Mouse (Mus musculus): ENCODE results near the gene Rngtt.
A peak's percentile ranks its signal among the peaks of the same experiment; 100 is the strongest.

The Rngtt gene

DNA sequence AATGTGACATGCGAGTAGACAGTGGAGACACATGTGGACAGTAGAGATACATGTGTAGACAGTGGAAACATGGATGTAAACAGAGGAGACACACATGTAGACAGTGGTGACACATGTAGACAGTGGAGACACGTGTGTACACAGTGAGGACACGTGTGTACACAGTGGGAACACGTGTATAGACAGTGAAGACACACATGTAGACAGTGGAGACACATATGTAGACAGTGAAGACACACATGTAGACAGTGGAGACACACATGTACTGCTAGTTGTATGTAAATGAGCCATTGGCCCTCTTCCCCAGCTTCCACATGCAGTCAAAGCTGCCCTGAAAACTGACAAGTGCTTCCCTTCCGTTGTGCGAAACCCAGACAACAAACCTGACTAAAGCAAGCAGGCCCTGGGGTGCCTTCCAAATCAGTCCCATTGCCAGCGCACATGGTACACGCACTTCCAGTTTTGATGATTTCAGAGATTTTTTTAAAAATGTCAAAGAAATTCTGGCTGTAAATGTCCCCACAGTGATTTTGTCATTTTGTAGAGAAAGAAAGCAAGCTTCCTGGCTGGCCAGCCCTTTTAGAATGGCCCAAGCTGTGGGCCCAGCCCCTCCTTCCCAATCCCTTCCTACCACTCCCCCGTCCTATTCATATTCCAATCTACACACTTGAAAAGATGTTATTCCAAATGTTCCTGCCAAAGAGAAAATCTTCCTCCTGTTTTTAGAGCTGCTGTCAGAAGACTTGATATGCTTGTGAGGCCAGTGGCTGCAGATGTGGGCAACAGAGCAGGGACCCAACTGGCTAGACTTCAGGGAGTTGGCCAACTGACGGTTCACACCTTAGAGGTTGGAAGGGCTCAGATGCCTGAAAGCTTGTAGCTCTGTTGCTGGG is 204.2 kb downstream of the Rngtt start:
- DNase-seq (ENCODE audit: low read depth) = no peak

DNA sequence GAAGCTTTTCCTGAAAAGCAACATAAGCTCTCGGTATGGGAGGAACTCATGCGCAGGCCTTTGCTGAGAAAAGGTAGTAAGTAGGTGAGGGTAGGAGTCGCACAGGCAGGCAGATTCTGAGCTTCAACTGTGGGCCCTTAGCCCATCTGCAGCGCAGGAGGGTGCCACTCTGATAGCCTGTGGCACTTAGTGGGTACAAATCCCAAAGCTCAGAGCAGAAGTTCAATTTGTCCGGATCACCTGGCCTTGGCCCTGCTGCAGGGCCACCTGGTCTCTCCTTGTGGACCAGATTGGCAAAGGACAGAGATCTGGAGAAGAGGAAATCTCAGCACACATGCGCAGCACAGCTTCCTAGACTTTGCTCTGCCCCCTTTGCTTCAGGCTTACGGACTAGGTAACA is 210.1 kb downstream of the Rngtt start:
- no peak for DNase-seq (ENCODE audit: low read depth)

DNA sequence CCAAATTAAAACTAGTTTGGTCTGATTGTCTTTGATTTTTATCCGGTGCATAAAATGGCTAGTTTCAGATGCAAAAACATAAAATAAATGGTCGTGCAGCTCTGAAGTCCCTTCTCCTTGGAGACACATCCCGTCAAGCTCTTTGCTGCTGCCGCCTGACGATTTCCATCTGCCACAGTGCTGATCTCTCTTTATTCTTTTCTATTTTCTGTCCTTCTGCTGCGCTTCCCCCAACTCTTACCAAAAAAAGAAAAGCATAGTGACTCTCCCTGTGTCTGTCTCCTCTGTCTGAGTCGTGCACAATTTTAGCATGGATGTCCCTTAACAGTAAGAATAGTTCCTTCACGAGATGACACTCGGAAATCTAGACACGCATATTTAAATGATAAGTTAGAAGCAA is 210.8 kb downstream of the Rngtt start:
- DNase-seq (ENCODE audit: low read depth) = no peak

DNA sequence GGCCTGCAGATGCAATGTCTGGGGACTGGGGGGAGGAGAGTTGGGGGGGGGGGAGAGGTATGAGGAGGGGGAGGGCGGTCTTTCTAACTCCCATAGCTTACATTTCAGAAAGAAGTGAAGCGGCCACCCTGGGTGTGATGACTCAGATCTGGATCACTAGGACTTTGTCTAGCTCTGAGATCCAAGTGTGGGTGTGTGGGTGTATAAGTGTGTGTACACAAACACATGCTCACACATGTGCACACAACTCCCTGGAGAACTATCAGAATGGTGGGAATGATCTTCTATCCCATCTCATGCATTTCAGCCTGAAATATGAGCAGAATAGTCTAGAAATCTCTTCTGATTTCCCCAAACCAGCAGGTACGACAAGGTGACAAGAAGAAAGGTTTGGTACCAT is 213.7 kb downstream of the Rngtt start:
- DNase-seq (ENCODE audit: low read depth) = no peak

DNA sequence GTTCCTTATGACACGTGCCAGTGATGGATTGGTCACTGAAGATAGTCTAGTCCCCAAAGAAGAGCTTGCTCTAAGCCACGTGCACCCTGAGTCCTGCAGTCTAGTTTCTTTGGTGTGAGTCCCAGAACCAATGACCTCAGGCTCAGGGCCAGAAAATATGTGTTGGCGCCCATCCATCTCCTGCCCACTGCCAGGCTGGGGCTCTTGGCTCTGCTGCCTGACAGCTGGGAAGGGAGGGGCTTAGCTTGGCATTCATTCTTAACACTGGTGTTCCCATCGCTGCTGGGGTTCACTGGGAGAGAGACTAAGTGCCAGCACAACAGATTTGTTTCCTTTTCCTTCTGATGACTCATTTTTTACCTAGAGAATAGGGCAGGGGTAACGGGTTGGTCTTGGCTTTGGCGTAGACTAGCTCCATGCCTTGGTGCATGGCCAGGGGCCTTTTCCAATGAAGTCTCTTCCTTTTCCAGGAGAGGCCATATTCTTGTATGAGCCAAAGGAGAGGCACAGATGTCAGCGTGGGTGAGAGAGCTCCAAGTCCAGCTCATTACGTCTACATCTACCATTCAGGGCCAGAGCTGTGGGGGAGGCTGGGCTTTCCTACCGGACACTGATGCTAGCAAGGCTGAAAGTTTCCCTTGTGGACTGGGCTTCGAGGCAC is 214.5 kb downstream of the Rngtt start:
- peak; percentile 79 for DNase-seq (ENCODE audit: low read depth)

DNA sequence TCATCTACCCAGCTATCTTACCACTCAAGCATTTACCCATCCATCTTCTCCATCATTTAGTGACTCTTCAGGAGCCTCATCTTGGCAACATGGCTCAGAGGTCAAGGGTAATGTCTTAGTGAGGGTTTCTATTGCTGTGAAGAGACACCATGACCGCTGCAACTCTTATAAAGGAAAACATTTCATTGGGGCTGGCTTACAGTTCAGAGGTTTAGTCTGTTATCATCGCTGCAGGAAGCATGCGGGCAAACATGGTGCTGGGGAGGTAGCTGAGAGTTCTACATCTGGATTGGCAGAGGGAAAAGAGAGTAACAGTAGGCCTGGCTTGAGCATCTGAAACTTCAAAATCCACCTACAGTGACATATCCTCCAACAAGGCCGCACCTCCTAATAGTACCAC is 215.2 kb downstream of the Rngtt start:
- DNase-seq (ENCODE audit: low read depth) = no peak

DNA sequence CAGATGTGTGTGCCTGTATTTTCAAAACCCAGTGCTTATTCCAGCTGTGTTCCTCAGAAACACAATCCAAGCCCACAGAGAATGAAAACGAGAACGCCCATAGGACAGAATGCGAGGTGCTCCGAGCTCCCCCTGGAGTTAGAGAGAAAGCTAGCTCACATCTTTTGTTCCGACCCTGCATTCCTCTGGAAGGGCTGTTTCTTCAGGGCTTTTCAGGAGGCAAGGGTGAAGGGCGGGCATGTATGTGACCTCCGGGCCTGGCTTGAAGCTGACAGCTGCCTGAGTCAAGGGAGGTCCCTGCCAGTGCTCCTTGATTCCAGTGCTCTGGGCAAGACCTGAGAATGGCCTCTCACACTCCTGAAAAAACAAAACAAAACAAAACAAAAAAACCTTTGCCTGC is 216.0 kb downstream of the Rngtt start:
- no peak for DNase-seq (ENCODE audit: low read depth)

DNA sequence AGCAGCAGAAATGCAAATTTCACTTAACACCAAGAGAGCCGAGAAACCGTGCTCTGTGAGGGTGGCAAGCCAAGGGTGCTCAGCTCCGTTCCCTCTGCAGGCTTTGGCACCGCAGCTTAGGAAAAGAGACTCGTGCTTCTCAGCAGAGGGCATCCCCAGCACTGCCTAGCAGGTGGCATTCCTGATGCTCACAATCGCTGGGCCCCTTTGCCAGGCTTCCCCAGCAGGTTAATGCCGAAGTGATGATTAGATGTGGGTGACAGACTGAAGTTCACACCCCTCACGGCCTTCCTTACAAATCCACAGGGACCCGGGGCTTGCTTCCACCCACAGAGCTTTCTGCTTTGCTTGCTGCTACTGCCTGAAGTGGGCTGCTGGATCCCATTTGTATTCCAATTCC is 216.6 kb downstream of the Rngtt start:
- DNase-seq (ENCODE audit: low read depth) = no peak

DNA sequence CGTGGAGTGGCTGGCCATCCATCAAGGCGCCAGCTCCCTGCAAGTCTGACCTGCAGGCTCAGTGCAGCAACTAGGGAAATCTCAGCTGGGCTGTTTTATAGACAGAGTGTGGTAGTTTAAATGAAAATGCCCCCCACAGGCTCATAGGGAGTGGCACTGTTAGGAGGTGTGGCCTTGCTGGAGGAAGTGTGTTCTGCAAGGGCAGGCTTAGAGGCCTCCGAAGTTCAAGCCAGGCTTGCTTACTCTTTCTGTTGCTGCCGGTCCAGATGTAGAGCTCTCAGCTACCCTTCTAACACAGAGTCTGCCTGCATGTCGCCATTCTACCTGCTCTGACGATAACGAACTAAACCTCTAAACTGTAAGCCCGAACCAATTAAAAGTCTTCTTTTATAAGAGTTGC is 222.5 kb downstream of the Rngtt start:
- no peak for DNase-seq (ENCODE audit: low read depth)

DNA sequence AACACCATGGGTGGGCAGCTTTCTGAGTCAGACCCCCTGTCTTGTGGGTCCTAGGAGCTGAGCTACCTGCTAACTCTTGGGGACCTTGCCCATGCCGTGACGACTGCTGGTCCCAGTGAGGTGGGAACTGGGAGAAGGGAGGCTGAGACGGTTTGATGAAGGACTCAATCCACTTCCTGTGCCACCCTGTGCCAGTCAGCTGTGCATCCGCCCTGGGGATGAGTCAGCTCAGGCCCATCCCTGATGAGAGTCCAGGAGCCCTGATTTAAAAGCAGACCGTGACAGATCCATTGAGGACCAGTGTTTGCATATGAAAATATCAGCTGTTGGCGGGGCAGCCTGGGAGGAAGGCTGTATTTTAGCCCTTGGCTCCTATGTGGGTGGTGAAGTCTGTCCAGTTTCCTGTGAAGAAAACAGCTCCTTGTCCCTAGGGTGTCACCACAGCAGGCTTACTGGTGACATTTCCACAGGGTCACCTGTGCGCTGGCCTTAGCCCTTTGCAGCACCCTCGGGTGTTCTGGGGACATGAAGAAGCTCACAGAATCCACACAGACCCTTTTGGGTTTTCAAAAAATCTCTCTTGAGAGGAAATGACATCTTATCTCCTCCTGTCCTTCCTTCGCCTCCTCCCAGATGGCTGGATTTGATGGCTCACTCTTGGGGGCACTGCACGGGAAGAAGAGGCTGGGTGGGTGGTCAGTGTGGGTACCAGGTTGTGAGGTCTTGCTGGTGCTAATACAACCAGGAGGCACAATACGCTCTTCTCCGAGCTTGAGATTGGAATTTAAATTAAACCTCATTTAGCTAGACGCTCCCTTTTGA is 234.9 kb downstream of the Rngtt start:
- DNase-seq (ENCODE audit: low read depth) = no peak

DNA sequence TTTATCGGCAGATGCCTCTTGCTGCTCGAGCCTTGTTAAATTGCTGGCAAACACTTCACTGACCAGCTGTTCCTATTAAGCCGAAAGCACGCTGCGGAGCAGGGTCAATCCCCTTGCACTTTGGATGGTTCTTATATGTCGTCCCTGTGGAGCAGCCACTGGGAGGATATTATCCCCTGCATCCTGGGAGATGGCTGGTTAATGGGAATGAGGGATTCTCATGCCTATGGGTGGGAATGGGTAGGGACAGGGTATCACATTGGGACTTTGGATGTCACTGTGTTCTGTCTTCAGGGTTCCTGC is 235.4 kb downstream of the Rngtt start:
- DNase-seq (ENCODE audit: low read depth) = no peak

DNA sequence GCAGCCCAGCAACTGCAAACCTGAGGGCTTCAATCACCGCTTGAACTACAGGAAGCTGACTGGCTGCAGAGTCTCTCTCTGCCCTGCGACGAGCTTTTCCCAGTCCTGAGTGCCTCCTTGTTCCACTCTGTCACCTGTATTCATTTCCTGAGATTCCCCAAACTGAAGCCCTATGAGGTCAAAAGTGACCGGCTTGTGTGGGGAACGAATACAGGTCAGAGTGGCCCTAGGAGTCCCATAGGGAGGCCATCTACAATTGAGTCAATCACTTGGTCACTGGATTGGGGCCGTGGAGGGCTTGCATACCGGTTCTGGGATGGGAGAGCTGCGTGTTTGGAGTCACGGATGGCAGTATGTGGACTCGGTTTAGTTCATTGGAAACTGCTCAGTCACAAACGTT is 236.2 kb downstream of the Rngtt start:
- DNase-seq (ENCODE audit: low read depth) = no peak

DNA sequence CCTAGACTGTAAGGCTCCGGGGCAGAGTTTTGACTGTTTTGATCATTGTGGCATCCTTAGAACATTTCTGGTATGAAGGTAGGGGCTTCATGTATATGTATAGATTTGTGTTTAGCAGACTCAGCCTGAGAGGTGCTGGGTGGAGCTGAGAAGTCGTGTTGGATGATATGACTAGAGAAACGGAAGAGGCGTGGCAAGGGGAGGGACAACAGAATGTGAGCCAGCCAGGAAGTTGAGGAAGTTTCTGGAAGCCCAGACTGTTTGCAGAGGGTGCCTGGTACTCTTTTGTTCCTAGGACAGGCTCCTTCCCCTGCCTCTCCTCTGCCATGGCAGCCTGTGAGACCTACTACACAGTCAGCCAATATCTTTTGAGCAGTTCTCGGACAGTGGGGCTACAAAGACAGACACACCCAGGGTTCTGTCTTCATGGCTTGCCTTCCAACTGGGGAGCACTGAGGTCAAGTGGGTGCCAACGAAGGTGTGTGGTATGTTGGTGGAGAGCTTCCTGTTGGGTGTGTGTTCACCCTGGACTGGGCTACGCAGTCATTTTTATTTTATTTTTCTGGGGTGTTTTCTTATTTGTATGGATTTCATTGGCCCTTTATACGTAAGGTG is 237.3 kb downstream of the Rngtt start:
- DNase-seq (ENCODE audit: low read depth) = no peak

DNA sequence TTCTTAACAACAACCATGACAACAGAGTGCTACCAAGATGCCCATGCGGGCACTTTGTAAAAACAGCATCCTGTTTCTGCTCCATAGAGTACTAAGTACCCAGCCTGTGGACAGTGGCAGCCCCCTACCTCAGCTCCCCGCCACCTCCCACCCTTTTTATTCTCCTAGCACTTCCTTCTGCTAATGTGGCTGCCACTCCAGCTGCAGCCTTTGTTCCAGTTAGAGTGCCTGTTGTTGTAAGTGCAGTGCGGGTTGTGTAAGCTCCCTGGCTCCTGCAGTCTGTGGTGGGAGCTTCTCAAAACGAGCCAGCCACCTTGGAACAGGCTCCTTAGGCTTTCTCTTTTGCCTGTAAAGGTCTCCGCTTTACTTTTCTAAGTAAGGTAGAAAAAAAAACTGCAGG is 239.5 kb downstream of the Rngtt start:
- DNase-seq (ENCODE audit: low read depth) = no peak

All from fibroblast of lung, adult 2 months (primary cell).